Mouse (Mus musculus): ENCODE measurements around the gene Tmed9. TPM values are rescaled to one million over a fixed set of nuclear protein-coding genes. Genes with fewer than 3 reads are reported as not detected.
A peak's percentile ranks its signal among the peaks of the same experiment; 100 is the strongest.
"Not testable (repeated sequence)": the region's sequence is repeated elsewhere in the genome, so short reads cannot be mapped to it uniquely, and the experiment has no call there.

Tmed9 gene
- polyA plus RNA-seq, 1 experiment from 2014 or later: 129 TPM

- no peak for DNase-seq (ENCODE audit: low spot score)
Observed at GRCm38 (mm10) chr13:55567001-55567400, 6.5 kb upstream of the Tmed9 start.

- no peak for DNase-seq (ENCODE audit: low spot score)
Observed at GRCm38 (mm10) chr13:55567949-55568348, 5.6 kb upstream of the Tmed9 start.

- not testable (repeated sequence) for DNase-seq (ENCODE audit: low spot score)
Observed at GRCm38 (mm10) chr13:55568524-55568923, 5.0 kb upstream of the Tmed9 start.

- peak; percentile 28 for DNase-seq (ENCODE audit: low spot score)
Observed at GRCm38 (mm10) chr13:55569726-55570285, 3.7 kb upstream of the Tmed9 start.

GRCm38 (mm10) chr13:55570286-55570973, 3.1 kb upstream of the Tmed9 start:
- DNase-seq (ENCODE audit: low spot score): peak; percentile 66

- peak; percentile 88 for DNase-seq (ENCODE audit: low spot score)
Observed at GRCm38 (mm10) chr13:55571027-55571751, 2.3 kb upstream of the Tmed9 start, which contains the start of gene Fam193b. TSS of gene Fam193b (minus strand) at chr13:55571120.

- DNase-seq (ENCODE audit: low spot score): no peak
Observed at GRCm38 (mm10) chr13:55571977-55572376, 1.6 kb upstream of the Tmed9 start.

GRCm38 (mm10) chr13:55574321-55574720, 789 bp downstream of the Tmed9 start:
- peak; percentile 64 for DNase-seq (ENCODE audit: low spot score)

- peak; percentile 9 for DNase-seq (ENCODE audit: low spot score)
Observed at GRCm38 (mm10) chr13:55575932-55576331, 2.4 kb downstream of the Tmed9 start.

GRCm38 (mm10) chr13:55576872-55577271, 3.3 kb downstream of the Tmed9 start:
- not testable (repeated sequence) for DNase-seq (ENCODE audit: low spot score)

GRCm38 (mm10) chr13:55578086-55578485, 4.6 kb downstream of the Tmed9 start:
- DNase-seq (ENCODE audit: low spot score): no peak

- DNase-seq (ENCODE audit: low spot score): no peak
Observed at GRCm38 (mm10) chr13:55591961-55592490, 18.5 kb downstream of the Tmed9 start.

- DNase-seq (ENCODE audit: low spot score): peak; percentile 98
Observed at GRCm38 (mm10) chr13:55592512-55593253, 19.2 kb downstream of the Tmed9 start.

GRCm38 (mm10) chr13:55593254-55593747, 19.8 kb downstream of the Tmed9 start:
- DNase-seq (ENCODE audit: low spot score): no peak

- DNase-seq (ENCODE audit: low spot score): no peak
Observed at GRCm38 (mm10) chr13:55595375-55595774, 21.8 kb downstream of the Tmed9 start.

GRCm38 (mm10) chr13:55596802-55597201, 23.3 kb downstream of the Tmed9 start:
- no peak for DNase-seq (ENCODE audit: low spot score)

- DNase-seq (ENCODE audit: low spot score): peak; percentile 50
Observed at GRCm38 (mm10) chr13:55599566-55600540, 26.3 kb downstream of the Tmed9 start, which contains the start of gene B4galt7. TSS of gene B4galt7 (plus strand) at chr13:55599896.

- DNase-seq (ENCODE audit: low spot score): peak; percentile 71
Observed at GRCm38 (mm10) chr13:55600657-55601056, 27.1 kb downstream of the Tmed9 start.

GRCm38 (mm10) chr13:55601611-55602010, 28.1 kb downstream of the Tmed9 start:
- peak; percentile 80 for DNase-seq (ENCODE audit: low spot score)

GRCm38 (mm10) chr13:55604606-55605005, 31.1 kb downstream of the Tmed9 start:
- DNase-seq (ENCODE audit: low spot score): no peak

Measured in thymus, postnatal 0 days (tissue).